Mouse (Mus musculus): ENCODE measurements around the gene Garnl3.

DNA sequence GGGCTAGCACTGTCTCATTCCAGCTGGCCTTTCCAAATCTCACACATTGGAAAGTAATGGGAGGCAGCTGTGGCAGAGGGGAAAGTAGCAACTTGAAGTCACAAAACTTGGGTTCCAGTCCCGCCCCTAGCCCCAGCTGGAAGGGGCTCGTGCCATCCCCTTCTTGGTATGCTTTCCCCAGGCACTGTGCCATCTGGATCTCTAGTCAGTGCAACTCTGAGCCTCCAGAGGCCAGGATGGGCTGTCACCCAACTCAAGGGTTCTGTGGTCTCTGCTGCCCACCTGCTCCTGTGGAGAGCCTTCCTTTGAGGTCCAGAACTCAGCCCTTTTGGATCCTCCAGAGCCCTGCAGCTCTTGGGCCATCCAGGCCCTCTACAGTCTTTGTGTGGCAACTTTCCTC is 30.7 kb upstream of the Garnl3 start:
- TF ChIP-seq CTCF (IDR thresholded peaks at IDR 0.05; ENCODE audit: low read depth) (no peak), EP300 (IDR thresholded peaks at IDR 0.05; ENCODE audit: low read depth) (no peak)
